Mouse (Mus musculus) limb, embryonic 11.5 days (tissue): Measurements from ENCODE around the gene Gli3. TPM values are rescaled to one million over a fixed set of nuclear protein-coding genes. Genes with fewer than 3 reads are reported as not detected.
A peak's percentile ranks its signal among the peaks of the same experiment; 100 is the strongest.

ENCODE experiments used
- ATAC-seq: fragments of 200-750 bp; cut with Nextera tagmentation; 2 replicates; pipeline ENCODE4 v1.8.0; 2017; ENCODE audit warnings: low read depth; ENCODE audit not compliant: insufficient number of reproducible peaks, low FRiP score, low TSS enrichment
- DNase-seq: peaks from one replicate; pipeline ENCODE4 v3.0.0-alpha.2; 2015; ENCODE audit warnings: low spot score
- H3K27ac ChIP-seq: fragments of 300-500 bp; sonication (generic); replicated peaks from 2 replicates; pipeline ENCODE4 v1.5.1; 2014; ENCODE audit warnings: low read depth, mild to moderate bottlenecking, low read length
- H3K27me3 ChIP-seq: fragments of 300-500 bp; sonication (generic); 2 replicates; pipeline ENCODE4 v1.6.1; 2014; ENCODE audit warnings: mild to moderate bottlenecking, low read length, mixed read lengths; ENCODE audit not compliant: control insufficient read depth, insufficient read depth
- H3K36me3 ChIP-seq: fragments of 300-500 bp; sonication (generic); 2 replicates; pipeline ENCODE4 v1.6.1; 2014; ENCODE audit warnings: mild to moderate bottlenecking, low read length, moderate library complexity, mixed read lengths; ENCODE audit not compliant: control insufficient read depth, insufficient read depth
- H3K4me1 ChIP-seq: fragments of 300-500 bp; sonication (generic); 2 replicates; pipeline ENCODE4 v1.6.1; 2014; ENCODE audit warnings: low read length, mixed read lengths; ENCODE audit not compliant: control insufficient read depth, insufficient read depth
- H3K4me2 ChIP-seq: fragments of 300-500 bp; sonication (generic); 2 replicates; pipeline ENCODE4 v1.6.1; 2014; ENCODE audit warnings: low read depth, mild to moderate bottlenecking, moderate library complexity; ENCODE audit not compliant: severe bottlenecking
- H3K4me3 ChIP-seq: fragments of 300-500 bp; sonication (generic); 2 replicates; pipeline ENCODE4 v1.5.1; 2014; ENCODE audit warnings: low read depth, low read length
- H3K9ac ChIP-seq: fragments of 300-500 bp; sonication (generic); 2 replicates; pipeline ENCODE4 v1.6.1; 2014; ENCODE audit warnings: mild to moderate bottlenecking, low read length
- H3K9me3 ChIP-seq: fragments of 300-500 bp; sonication (generic); 2 replicates; pipeline ENCODE4 v1.6.1; 2016; ENCODE audit warnings: low read length; ENCODE audit not compliant: control insufficient read depth
- WGBS: fragments of 180-500 bp; shearing (Covaris S2); extraction: QIAGEN DNeasy Blood & Tissue Kit; methylation state at CpG from one replicate; pipeline ENCODE4 v1.1.7; 2014; 5-methylcytosine and 5-hydroxymethylcytosine counted together
- polyA plus RNA-seq: library from polyadenylated mRNA; unstranded; fragments of >200 nt; fragmentation: Nextera tagmentation; extraction: Ambion mirVana; gene quantifications from 2 replicates; pipeline ENCODE4 v1.2.1, GENCODE M21; 2014

Gli3 gene
- polyA plus RNA-seq, 1 experiment from 2014 or later: 41.5 TPM

DNA sequence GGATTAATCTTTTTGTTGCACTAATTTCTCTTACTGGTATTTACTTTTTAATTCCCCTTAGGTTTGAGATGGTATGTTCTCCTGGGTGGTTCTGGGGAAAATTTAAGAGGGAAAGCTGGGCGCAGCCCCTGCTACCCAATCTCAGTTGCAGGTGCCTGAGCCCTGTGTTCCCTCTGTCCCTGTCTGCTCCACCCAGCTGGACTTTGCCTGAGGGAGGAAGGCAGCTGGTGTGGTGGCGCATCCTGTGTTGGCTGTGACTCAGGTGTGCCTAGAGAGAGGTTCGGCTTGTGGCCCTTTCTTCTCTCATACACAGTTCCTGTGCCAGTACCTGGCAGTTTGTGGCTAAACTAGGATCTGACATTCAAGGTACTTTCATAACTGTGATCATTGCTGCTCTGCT lies 74.6 kb downstream of the Gli3 start:
- Histone ChIP-seq H3K9me3 (no peaks in the 10 kb centered on the region), H3K27ac (no peak overlapping the region), H3K4me2 (no peak overlapping the region), H3K36me3 (no peaks in the 10 kb centered on the region), H3K27me3 (no peaks in the 10 kb centered on the region), H3K9ac (no peak overlapping the region; the same call in 1 of the 2 replicates), H3K4me3 (no peak overlapping the region), H3K4me1 (peaks cover 13% of the 10 kb centered on the region)
- ATAC-seq (no peak), DNase-seq (no peak)
- 82% methylated on average over 3 of the region's 3 CpGs for WGBS

DNA sequence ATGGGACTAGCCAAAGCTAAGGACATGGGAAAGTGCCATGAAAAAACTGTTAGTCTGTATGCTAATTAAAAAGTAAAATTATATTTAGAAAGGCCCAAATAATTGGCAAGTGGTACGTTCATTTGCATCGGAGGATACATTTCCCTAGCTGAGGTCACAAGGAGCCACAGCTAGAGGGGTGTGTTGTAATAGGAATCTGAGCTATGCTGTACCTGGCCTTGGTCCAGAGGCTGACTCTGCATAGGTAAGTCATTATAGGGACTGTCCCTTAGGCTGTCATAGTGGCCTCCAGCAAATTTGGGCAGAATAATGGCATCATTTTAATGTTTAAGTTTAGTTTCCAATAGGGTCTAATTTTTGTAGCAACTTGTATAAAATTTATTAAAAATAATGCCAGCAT lies 75.4 kb downstream of the Gli3 start:
- no peak overlapping the region for H3K4me2 ChIP-seq
- peaks cover 21% of the 10 kb centered on the region for H3K4me1 ChIP-seq
- no peak overlapping the region for H3K9ac ChIP-seq
- WGBS: 94% methylated on average over 2 of the region's 2 CpGs
- ATAC-seq (no peak), DNase-seq (no peak)
- H3K27ac ChIP-seq: no peak overlapping the region
- no peak overlapping the region for H3K4me3 ChIP-seq
- H3K27me3 ChIP-seq: no peaks in the 10 kb centered on the region
- H3K9me3 ChIP-seq: no peaks in the 10 kb centered on the region
- no peaks in the 10 kb centered on the region for H3K36me3 ChIP-seq

DNA sequence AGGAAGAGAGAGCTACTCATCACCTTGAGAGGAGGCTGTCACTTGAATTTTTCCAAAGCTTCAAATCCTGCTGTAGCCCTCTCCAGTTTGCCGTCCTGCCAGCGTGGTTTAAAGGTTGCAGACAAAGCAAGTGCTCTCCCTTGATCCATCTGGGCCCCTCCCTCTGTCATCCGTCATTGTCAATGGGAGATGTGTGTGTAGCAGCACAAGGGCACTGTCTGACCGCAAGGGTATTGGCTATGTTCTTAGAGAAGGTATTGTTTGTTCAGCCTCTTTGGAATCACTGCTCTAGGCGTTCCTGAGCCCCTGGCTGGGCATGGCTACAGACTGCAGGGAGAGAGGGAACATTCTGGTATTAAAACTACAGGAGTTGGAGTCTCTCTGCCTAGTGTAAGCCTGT lies 79.0 kb downstream of the Gli3 start:
- H3K9ac ChIP-seq: no peak overlapping the region
- no peaks in the 10 kb centered on the region for H3K9me3 ChIP-seq
- WGBS: 11% methylated on average over 5 of the region's 5 CpGs
- no peak for DNase-seq
- H3K36me3 ChIP-seq: no peaks in the 10 kb centered on the region
- ATAC-seq: no peak
- H3K27ac ChIP-seq: no peak overlapping the region
- H3K27me3 ChIP-seq: no peaks in the 10 kb centered on the region
- H3K4me3 ChIP-seq: no peak overlapping the region
- H3K4me1 ChIP-seq: peaks cover 48% of the 10 kb centered on the region
- H3K4me2 ChIP-seq: no peak overlapping the region

DNA sequence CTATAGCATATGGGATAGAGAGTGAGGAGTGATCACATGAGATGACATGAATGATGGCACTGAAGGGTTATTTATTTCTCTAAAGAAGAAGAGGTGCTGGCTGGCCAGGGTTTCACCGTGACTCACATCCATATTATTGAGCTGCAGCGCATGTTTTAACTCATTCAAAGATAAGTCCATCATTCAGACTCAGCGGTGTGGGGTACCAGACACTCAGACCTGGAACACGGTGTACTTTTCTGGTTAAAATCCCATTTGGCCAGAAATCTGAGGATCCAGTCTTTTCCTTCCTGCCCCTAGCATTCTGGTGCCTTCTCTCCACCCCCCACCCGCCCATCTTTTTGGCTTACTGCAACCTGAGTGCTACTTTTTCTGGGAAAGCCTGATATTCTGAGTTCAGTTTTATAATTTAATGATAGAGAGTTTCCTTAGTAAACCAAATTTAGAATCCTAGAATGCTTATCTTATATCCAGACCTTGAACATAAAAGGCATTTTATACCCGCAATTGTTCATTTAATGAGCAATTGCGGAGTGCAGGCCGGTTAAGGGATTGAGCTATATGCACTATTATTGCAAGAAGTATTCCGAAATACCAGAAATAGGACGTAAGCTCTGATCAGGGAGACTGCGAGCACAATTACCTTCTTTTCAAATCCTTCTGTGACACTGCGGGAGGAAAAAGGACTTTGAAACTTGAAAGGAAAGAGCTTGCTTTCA lies 80.3 kb downstream of the Gli3 start:
- H3K27ac ChIP-seq: 0 out of 2 replicates have a peak overlapping the region, but pooled peaks have one; percentile 42
- 41% methylated on average over 12 of the region's 12 CpGs for WGBS
- H3K9me3 ChIP-seq: no peaks in the 10 kb centered on the region
- no peaks in the 10 kb centered on the region; the same call in 1 of the 2 replicates for H3K36me3 ChIP-seq
- H3K9ac ChIP-seq: no peak overlapping the region
- ATAC-seq: no peak
- H3K27me3 ChIP-seq: no peaks in the 10 kb centered on the region
- no peak for DNase-seq
- peaks cover 60% of the 10 kb centered on the region for H3K4me1 ChIP-seq
- no peak overlapping the region for H3K4me2 ChIP-seq
- no peak overlapping the region for H3K4me3 ChIP-seq

DNA sequence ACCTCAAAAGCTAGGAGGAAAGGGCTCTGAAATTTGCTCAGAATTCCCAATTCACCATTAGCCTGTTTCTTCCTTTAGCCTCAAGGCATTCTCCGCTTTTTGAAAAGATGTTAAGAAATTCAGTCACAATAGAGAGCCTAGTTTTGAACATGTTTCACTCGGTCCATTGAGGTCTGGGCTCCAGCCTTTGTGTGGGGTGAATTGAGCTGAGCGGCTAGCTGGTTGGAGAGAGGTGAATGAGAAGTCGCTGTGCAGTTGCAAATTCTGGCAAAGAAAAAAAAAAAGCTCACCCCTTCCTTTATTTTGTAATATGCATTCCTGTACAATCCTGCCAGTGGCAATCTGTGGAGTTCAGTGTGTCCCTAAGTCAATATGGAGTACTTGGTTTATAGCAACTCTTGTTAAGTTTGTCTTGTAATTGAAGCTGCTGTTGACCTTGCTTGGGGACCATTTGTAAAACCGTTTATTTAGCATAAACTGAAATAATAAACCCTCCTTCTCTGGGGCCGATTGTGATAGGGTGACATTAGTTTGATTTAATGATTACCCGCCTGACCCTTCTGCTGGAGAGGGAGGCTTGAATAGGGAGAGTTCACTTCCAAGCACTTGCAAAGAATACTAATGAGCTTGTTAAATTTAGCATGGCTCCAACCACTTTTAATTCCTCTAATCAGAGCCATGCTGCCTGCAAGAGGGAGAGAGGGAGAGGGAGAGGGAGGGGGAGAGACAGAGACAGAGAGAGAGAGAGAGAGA lies 81.0 kb downstream of the Gli3 start:
- Histone ChIP-seq H3K9ac (no peak overlapping the region), H3K9me3 (no peaks in the 10 kb centered on the region), H3K36me3 (no peaks in the 10 kb centered on the region; the same call in 1 of the 2 replicates), H3K4me1 (peaks cover 67% of the 10 kb centered on the region), H3K4me3 (no peak overlapping the region), H3K4me2 (no peak overlapping the region), H3K27me3 (no peaks in the 10 kb centered on the region), H3K27ac (0 out of 2 replicates have a peak overlapping the region, but pooled peaks have one; percentile 42)
- 22% methylated on average over 7 of the region's 7 CpGs for WGBS
- peak; percentile 46 for ATAC-seq
- DNase-seq: peak; percentile 37

DNA sequence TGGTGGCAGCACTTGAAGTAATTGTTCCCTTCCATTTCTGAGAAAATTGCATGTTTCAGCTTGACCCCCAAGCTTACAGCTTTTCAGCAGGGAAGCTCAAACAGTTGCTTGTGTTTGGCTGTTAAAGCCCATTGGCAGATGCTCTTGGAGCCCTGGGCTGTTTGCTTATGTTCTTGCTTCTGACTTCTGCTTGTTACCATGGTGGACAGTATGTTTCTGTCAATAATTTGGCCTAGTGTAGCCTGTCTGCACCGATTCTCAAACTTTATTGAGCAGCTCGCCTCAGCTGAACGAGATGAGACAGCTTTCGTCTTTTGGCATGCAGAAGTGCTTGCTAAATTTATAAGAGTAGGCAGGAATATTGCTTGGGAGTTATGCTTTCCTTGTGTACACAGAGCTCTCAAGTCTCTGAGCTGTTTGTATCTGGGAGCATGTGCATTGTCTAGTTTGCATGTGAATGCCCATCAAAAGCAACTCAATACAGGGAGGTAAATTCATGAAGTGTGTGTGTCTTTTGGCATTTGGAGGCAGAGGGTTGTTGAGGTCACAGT lies 82.4 kb downstream of the Gli3 start:
- ATAC-seq (no peak), DNase-seq (peak; percentile 23)
- H3K27ac ChIP-seq: no peak overlapping the region
- H3K9me3 ChIP-seq: no peaks in the 10 kb centered on the region
- no peak overlapping the region for H3K9ac ChIP-seq
- no peaks in the 10 kb centered on the region for H3K27me3 ChIP-seq
- no peak overlapping the region for H3K4me2 ChIP-seq
- 50% methylated on average over 4 of the region's 4 CpGs for WGBS
- H3K4me1 ChIP-seq: peaks cover 78% of the 10 kb centered on the region
- no peak overlapping the region for H3K4me3 ChIP-seq
- no peaks in the 10 kb centered on the region; the same call in 1 of the 2 replicates for H3K36me3 ChIP-seq

DNA sequence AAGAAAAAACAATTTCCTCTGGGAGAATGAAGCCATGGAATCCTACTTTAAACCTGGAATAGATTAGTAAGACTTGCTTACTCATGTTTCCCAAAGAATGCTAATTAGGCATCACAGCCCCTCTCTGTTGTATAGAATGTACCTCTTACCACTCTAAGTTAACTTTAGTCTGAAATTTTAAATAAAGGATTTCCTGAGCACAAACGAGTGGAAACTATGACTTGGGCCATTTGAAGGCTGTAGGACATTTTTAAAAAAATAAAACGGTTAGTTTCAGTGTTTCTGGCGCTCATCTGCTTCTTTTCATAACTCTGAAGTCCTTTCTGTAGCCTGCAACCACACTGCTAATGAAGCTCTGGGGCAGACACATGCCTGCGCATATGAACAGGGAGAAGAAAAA lies 83.2 kb downstream of the Gli3 start:
- WGBS: 52% methylated on average over 4 of the region's 4 CpGs
- Histone ChIP-seq H3K4me2 (no peak overlapping the region), H3K4me3 (no peak overlapping the region), H3K4me1 (peaks cover 83% of the 10 kb centered on the region), H3K9ac (no peak overlapping the region), H3K27ac (no peak overlapping the region), H3K9me3 (no peaks in the 10 kb centered on the region), H3K27me3 (no peaks in the 10 kb centered on the region), H3K36me3 (no peaks in the 10 kb centered on the region; the same call in 1 of the 2 replicates)
- no peak for DNase-seq
- no peak for ATAC-seq

DNA sequence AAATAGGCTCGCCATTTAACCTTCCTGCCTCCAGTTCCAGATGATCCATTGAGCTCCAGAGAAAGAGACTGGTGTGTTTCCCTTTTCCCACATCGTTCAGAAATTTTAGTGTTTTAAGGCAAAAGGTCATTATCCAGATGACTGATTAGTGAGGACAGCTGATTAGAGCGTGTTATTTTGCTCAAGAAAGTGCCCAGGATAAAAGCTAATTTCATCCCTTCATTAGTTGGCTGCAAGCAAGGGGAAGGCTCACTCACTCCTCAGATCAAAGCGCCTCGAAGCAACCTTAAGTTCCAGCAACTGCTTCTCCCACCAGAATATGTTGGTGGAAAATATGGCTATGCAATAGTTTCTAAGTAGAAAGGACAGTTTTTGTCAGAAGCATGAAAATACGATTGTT lies 86.4 kb downstream of the Gli3 start:
- 0 out of 2 replicates have a peak overlapping the region, but pooled peaks have one; percentile 21 for H3K27ac ChIP-seq
- no peak for ATAC-seq
- peaks cover 67% of the 10 kb centered on the region for H3K4me1 ChIP-seq

More for the DNA sequence above, 86.4 kb downstream of the Gli3 start:
- WGBS: 16% methylated on average over 6 of the region's 6 CpGs
- Histone ChIP-seq H3K27me3 (no peaks in the 10 kb centered on the region), H3K9ac (no peak overlapping the region), H3K36me3 (no peaks in the 10 kb centered on the region; the same call in 1 of the 2 replicates), H3K4me2 (no peak overlapping the region; the same call in 1 of the 2 replicates), H3K4me3 (no peak overlapping the region), H3K9me3 (no peaks in the 10 kb centered on the region)
- DNase-seq: no peak
